ENCODE assay signal across 14 mouse cellular contexts in genomic region chr1:164552658-164553057, GRCm38 (mm10).
DNase-seq lines count a peak whose midpoint lies in the region; ATAC-seq and TF ChIP-seq lines count a peak whose summit lies in the region.
"Had no signal": no experiment of that assay in that cellular context is flagged by ENCODE, and none has a peak within 500 bp of the region (broad histone marks: within the 10 kb centered on the region; RNA-seq: fewer than 3 reads in every experiment).

No protein-coding gene starts in this region.

- ATAC-seq in heart, embryonic 11.5 days (replicated peaks; ENCODE audit: insufficient number of reproducible peaks, low FRiP score, low TSS enrichment), result 0 out of 2 replicates have a peak, but pooled peaks have one; percentile 42
- peak; percentile 73; the same call in 1 of the 2 replicates for ATAC-seq in hindbrain, postnatal 0 days
- peak; percentile 82 for ATAC-seq in stomach, postnatal 0 days (ENCODE audit: low FRiP score, low TSS enrichment)
- ATAC-seq: CD4-positive, CD25-positive, alpha-beta regulatory T cell, adult 4 months had no signal

- no peak overlapping the region for H3K4me3 ChIP-seq in heart, embryonic 11.5 days (ENCODE audit: low read depth, low read length)
- no peak overlapping the region for H3K4me3 ChIP-seq in hindbrain, postnatal 0 days (ENCODE audit: low read length)
- H3K4me3 ChIP-seq in stomach, postnatal 0 days (ENCODE audit: low read depth, low read length), result no peak overlapping the region
- H3K4me3 ChIP-seq: kidney, embryonic 15.5 days; myocyte had no signal

- no peak for DNase-seq in heart, postnatal 25 days (ENCODE audit: low spot score)
- DNase-seq in retina, postnatal 1 day, result peak; percentile 10
- no peak for DNase-seq in retina, embryonic 14.5 days (ENCODE audit: low spot score)
- DNase-seq in hindbrain, postnatal 0 days (ENCODE audit: low spot score), result peak; percentile 45
- peak; percentile 44 for DNase-seq in stomach, postnatal 0 days (ENCODE audit: low spot score)
- no peak for DNase-seq in Muller cell, postnatal 12 days (ENCODE audit: inconsistent ontology term)
- no peak for DNase-seq in right cerebral cortex, adult 18-20 months
- DNase-seq: gastrocnemius, postnatal 14 days; layer of hippocampus, postnatal 36 days; lung, postnatal 10 days had no signal

- H3K9me3 ChIP-seq in heart, embryonic 11.5 days (replicated peaks; ENCODE audit: control insufficient read depth, low read length), result no peaks in the 10 kb centered on the region
- no peaks in the 10 kb centered on the region for H3K9me3 ChIP-seq in hindbrain, postnatal 0 days (ENCODE audit: low read length)
- no peaks in the 10 kb centered on the region for H3K9me3 ChIP-seq in stomach, postnatal 0 days (ENCODE audit: control insufficient read depth, low read length)
- H3K9me3 ChIP-seq: kidney, embryonic 15.5 days had no signal

- H3K27me3 ChIP-seq in heart, embryonic 11.5 days (ENCODE audit: control insufficient read depth, insufficient read depth, low read length), result no peaks in the 10 kb centered on the region
- no peaks in the 10 kb centered on the region for H3K27me3 ChIP-seq in hindbrain, postnatal 0 days (ENCODE audit: insufficient read depth, low read length)
- no peaks in the 10 kb centered on the region for H3K27me3 ChIP-seq in stomach, postnatal 0 days (ENCODE audit: control insufficient read depth, insufficient read depth, low read length)
- H3K27me3 ChIP-seq: kidney, embryonic 15.5 days had no signal

- intact Hi-C loops in heart, postnatal 25 days (cut with DNase I), result no loop called here

- TF ChIP-seq EP300 in stomach, postnatal 0 days (optimal IDR thresholded peaks at IDR 0.05), result no peak

- TF ChIP-seq CTCF in hindbrain, postnatal 0 days (IDR thresholded peaks at IDR 0.05; ENCODE audit: low read depth), result no peak
- no peak for TF ChIP-seq CTCF in stomach, postnatal 0 days (IDR thresholded peaks at IDR 0.05; ENCODE audit: low read depth)

- H3K4me1 ChIP-seq in heart, embryonic 11.5 days (ENCODE audit: control insufficient read depth, insufficient read depth, low read length), result peaks cover 12% of the 10 kb centered on the region
- H3K4me1 ChIP-seq in hindbrain, postnatal 0 days (ENCODE audit: insufficient read depth, low read length), result no peaks in the 10 kb centered on the region
- H3K4me1 ChIP-seq in stomach, postnatal 0 days (replicated peaks; ENCODE audit: control insufficient read depth, insufficient read depth), result no peaks in the 10 kb centered on the region
- H3K4me1 ChIP-seq: kidney, embryonic 15.5 days had no signal

- H3K36me3 ChIP-seq in heart, embryonic 11.5 days (ENCODE audit: control insufficient read depth, insufficient read depth, low read length), result no peaks in the 10 kb centered on the region
- H3K36me3 ChIP-seq in hindbrain, postnatal 0 days (ENCODE audit: insufficient read depth, low read length), result no peaks in the 10 kb centered on the region
- H3K36me3 ChIP-seq in stomach, postnatal 0 days (ENCODE audit: control insufficient read depth, insufficient read depth, low read length), result no peaks in the 10 kb centered on the region
- H3K36me3 ChIP-seq: kidney, embryonic 15.5 days had no signal

- 15% methylated on average over 4 of the region's 4 CpGs for WGBS in heart, embryonic 11.5 days (ENCODE audit: insufficient replicate concordance)
- WGBS in hindbrain, postnatal 0 days, result 51% methylated on average over 4 of the region's 4 CpGs
- WGBS in stomach, postnatal 0 days, result 20% methylated on average over 4 of the region's 4 CpGs

- peak overlapping the region; percentile 78 for H3K27ac ChIP-seq in heart, embryonic 11.5 days (ENCODE audit: low read depth, low read length)
- H3K27ac ChIP-seq in hindbrain, postnatal 0 days, result no peak overlapping the region
- H3K27ac ChIP-seq in stomach, postnatal 0 days (replicated peaks), result no peak overlapping the region
- H3K27ac ChIP-seq: kidney, embryonic 15.5 days had no signal

- no peak overlapping the region for H3K9ac ChIP-seq in heart, embryonic 11.5 days (ENCODE audit: low read depth, low read length)
- no peak overlapping the region for H3K9ac ChIP-seq in hindbrain, postnatal 0 days (replicated peaks; ENCODE audit: low read length)
- H3K9ac ChIP-seq in stomach, postnatal 0 days (ENCODE audit: low read length), result no peak overlapping the region
- H3K9ac ChIP-seq: kidney, embryonic 15.5 days had no signal

- 0 out of 2 replicates have a peak overlapping the region, but pooled peaks have one; percentile 17 for H3K4me2 ChIP-seq in heart, embryonic 11.5 days
- H3K4me2 ChIP-seq in hindbrain, postnatal 0 days (ENCODE audit: low read depth, low read length), result no peak overlapping the region
- H3K4me2 ChIP-seq in stomach, postnatal 0 days (replicated peaks; ENCODE audit: low read depth), result no peak overlapping the region
- H3K4me2 ChIP-seq: kidney, embryonic 15.5 days had no signal

Comparison
In these comparisons a context has a peak if more than half of its experiments do, and no peak if none do; other contexts are left out.
1. DNase-seq: peak in retina, postnatal 1 day (single experiment), hindbrain, postnatal 0 days (single experiment) and stomach, postnatal 0 days (single experiment); none in heart, postnatal 25 days (single experiment), retina, embryonic 14.5 days (single experiment), Muller cell, postnatal 12 days (single experiment) and right cerebral cortex, adult 18-20 months (single experiment).
2. Peak in every context shown above with its lines, with median percentiles within 50 percentile points of each other: ATAC-seq.